Mouse (Mus musculus) left cerebral cortex, adult 9 months (tissue): ENCODE data around the gene Sowahb.
"Not testable (repeated sequence)": the region's sequence is repeated elsewhere in the genome, so short reads cannot be mapped to it uniquely, and the experiment has no call there.

Experiments
- DNase-seq, 2 experiments: peaks; one replicate each; pipeline ENCODE4 v3.0.0; 2022; ENCODE audit warnings: low spot score in 2 of 2

Sowahb gene

DNA sequence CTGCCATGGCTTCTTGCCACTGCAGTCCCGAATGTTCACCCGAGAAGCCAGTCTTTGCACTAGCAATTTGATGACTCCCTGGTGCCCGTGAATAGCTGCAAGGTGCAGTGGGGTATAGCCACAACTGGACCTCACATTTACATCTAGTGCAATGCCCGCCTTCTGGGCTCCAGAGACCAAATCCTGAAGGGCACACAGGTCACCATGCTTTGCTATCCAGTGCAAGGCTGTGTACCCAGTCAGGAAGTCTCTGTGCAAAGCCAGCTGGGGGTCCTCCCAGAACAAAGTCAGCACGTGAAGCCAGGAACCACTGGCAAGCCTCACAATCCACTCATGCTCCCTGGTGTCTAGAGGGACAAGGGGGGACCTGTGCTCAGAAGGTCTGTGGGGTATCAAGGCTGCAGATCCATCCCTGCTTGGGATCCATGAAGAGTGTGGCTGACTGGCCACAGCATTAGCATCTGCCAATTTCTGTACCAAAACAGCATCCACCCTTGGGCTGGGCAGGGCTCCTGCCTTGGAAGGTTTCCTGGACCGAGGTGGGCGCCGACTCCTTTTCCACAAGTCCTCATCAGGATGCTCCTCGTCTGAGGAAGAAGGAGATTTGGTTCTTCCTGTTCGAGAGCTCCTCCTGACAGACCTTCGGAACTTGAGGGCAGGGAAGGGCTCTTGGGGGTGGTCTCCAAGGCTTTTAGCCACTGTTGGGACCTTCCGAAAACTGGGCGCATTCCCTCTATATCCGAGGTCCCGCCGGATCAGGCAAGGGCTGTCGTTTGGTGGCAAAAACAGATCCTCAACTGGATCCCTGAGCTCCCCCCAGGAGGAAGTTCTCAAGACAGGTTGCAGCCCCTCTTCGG lies 1.8 kb downstream of the Sowahb start:
- peak in 1 of 2 experiments; percentile 21 for DNase-seq

- DNase-seq = peak in 1 of 2 experiments; percentile 10
Observed at GRCm38 (mm10) chr5:93042031-93042430, 2.8 kb downstream of the Sowahb start.

DNA sequence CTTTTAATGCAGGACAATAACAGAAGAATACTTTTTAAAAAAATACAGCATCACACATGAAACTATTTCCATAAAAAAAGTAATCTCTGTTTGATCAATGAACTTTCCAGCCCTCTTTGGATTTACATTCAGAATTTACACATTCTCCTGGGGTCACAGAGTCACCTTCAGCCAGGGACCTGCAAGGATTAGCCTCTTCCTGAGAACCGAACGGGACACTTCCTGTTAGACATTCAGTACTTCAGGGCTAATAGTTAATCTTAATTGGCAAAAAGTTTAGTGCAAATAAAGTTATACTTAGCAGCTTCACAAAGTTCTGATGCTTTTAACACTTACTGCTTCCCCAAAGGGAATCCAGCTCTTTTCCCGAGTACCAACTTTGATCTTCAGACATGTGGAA lies 3.5 kb downstream of the Sowahb start:
- DNase-seq = no peak

DNA sequence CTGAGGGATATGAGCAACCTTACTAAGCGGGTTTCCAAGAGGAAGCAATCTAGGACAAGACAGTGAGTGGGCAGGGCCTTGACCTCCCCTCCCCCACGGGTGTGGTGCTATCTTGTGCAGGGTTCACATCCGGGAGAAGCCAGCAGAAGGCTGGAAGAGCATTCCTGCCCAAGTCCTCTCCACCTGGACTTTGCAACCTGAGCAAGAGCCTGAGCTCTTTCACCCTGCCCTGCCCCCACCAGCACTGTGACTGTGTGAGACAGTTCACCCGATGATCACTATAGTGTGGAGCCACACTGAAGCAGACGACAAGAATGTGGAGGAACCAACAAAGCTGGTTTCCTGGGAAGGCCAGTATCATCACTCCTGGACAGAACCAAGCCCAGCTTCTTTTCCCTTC lies 4.7 kb downstream of the Sowahb start:
- no peak for DNase-seq

DNA sequence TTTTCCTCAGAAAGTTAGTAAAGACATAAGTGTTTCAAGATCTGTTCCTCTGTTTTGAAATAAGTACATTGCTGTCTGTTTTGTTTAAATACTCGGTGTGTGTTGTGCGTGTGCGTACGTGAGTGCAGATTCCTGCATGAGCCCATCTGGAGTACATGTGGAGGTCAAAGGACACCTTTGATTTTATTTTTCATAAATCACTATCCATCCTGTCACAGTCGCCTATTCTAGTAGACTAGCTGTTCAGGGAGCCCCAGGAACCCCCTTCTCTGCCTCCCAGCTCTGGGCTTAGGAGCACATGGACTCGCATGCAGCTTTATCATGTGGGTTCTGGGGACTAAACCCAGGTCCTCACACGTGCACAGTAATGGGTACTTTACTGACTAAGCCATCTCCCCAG lies 8.6 kb downstream of the Sowahb start:
- DNase-seq = no peak

DNA sequence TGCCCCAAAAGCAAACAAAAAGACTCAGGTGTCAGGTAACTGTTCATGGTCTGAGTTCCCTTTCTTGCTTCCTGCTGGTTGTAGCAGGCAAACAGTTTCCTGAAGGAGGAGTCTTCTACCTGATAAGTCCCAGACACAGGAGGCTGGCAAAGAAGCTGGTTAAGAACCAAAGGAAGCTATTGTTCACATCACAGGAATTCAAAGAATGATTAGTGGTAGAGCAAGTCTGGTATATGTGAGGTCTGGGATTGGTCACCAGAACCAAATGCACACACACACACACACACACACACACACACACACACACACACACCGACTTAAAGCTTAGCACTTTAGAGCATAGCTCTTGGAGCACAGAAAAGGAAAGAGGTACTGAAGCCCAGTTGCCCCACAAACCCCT lies 9.5 kb downstream of the Sowahb start:
- no peak for DNase-seq

GRCm38 (mm10) chr5:93033087-93033870 lies 11.5 kb downstream of the Sowahb start:
- no peak for DNase-seq

GRCm38 (mm10) chr5:93032621-93033020 lies 12.2 kb downstream of the Sowahb start:
- no peak for DNase-seq

DNA sequence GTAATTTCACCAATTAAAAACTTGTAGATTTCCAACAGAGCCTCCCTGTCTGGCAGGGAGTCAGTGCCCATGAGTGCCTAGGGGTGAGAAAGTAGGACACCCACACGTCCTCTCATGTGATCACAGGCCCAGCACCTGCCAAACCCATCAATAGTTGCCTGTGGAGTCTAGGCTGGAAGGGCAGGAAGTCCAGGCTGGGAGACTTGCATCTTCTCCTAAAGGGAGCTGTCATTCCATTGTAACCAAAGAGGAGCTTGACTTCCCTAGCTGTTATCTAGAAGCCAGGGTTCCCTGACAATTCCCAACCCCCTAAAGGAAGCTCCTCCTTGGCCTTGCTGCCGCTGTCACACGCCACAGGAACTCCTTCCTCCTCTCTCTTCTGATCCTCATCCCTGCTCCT lies 14.0 kb downstream of the Sowahb start:
- no peak for DNase-seq

GRCm38 (mm10) chr5:93030411-93030810 lies 14.4 kb downstream of the Sowahb start:
- DNase-seq = no peak

DNA sequence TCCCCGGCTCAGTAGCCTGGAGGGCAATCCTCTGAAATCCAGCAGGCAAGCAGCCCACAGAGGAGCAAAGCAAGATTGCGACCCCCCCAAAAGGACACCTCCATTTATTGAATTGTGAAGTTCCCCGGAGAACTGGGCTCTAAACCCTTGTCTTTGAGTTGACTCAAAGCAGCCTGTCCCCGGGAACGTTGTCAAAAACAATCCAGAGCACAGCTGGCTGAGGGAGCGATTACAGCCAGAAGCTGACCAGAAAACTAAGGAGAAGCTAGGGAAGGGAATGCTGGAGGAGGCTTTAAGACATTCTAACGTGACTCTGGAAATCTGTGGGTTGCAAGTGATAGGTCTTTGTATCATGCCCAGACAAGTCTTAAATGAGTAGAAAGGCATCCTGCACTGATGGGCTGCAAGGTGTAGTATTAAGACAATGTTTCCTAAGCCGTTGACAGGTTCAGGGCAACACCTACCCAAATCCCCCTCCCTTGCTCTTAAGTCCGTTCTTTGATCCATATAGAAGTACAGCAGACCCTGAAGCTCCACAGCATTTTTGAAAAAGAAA lies 17.6 kb downstream of the Sowahb start:
- no peak for DNase-seq

GRCm38 (mm10) chr5:93026437-93027119 lies 18.2 kb downstream of the Sowahb start:
- no peak for DNase-seq

DNA sequence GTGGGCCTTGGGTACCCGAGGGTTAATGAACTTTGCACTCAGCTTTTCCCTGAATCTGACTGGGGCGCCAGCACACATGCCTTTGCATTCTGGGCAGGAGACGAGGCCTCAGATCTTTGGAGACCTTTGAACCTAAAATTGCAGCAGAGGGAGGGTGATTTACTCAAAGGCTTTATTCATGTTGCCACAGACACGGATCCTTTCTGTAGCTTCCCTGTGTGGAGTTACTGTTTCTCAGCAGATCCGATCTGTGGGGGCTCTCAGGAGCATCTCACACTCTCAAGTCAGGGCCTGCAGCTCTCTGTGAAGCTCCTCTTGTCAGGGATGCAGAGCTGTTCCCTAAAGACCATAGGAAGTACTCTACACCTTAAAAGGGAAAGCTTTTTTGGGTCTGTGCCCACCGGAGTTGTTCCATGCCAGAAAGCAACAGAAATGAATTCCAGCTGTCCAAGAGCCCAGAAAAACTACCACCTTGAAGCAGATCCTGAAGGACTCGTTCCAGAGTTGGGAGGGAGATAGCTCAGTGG lies 20.0 kb downstream of the Sowahb start:
- DNase-seq = peak in 1 of 2 experiments; percentile 51

DNA sequence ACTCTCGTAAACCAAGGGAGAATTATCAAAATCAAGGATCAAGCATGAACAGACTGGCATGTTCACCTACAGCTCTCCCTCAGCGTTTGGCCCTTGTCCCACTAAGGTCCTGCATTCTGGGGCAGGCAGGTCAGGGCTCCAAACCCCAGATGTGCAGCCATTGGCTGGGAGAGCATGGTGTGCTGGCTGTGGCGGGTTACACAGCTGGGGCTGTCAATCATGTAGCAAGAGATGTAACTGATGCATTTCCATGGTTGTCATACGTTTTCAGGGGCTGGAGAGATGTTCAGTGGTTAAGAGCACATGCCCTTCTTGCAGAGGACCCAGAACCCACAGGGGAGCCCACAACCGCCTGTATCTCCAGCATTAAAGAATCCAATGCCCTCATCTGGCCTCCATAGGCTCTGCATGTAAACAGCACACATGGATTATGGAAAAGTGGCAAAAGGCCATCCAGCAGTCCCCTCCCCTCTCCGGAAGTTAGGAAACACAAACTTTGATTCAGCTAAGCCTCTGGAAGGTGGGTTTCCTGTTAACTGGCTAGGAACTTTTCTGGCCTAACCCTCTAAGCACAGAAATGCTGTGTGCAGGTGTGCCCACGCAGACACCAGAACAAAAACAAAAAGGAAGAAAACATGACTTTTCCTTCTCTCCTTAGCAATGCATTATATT lies 22.6 kb downstream of the Sowahb start:
- DNase-seq = no peak

GRCm38 (mm10) chr5:93020024-93020666 lies 24.7 kb downstream of the Sowahb start:
- DNase-seq = no peak

DNA sequence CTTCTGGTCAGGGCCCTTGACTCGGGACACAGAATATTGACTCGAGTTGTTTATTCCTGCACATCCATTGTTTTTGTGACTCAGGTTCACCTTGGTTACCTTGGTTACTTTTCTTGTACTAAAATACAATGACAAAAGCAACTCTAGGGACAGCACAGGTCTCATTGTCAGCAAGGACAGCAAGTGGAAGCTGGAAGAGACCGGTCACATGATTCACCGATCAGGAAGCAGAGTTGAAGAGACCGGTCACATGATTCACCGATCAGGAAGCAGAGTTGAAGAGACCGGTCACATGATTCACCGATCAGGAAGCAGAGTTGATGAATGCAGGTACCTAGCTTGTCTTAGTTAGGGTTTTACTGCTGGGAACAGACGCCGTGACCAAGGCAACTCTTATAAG lies 25.6 kb downstream of the Sowahb start:
- not testable (repeated sequence) for DNase-seq

DNA sequence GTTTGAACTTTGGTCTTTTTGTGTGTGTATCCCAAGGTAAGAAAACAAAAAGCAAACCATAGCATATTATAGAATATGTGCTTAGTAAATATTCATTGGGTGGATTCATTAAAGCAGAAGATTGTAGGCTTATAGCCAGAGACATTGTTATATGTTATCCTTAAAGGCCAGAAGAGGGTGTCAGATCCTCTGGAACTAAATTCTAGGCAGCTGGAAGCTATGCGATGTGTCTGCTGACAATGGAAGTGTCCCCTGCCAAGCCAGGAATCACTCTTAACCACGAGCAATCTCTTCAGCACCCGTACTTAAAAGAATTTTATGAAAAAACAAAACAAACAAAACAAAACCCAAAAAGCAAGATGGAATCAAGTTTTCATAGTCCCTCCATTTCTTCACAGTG lies 27.1 kb downstream of the Sowahb start:
- DNase-seq = no peak

- DNase-seq = no peak
Observed at GRCm38 (mm10) chr5:93008256-93008655, 36.6 kb downstream of the Sowahb start.

DNA sequence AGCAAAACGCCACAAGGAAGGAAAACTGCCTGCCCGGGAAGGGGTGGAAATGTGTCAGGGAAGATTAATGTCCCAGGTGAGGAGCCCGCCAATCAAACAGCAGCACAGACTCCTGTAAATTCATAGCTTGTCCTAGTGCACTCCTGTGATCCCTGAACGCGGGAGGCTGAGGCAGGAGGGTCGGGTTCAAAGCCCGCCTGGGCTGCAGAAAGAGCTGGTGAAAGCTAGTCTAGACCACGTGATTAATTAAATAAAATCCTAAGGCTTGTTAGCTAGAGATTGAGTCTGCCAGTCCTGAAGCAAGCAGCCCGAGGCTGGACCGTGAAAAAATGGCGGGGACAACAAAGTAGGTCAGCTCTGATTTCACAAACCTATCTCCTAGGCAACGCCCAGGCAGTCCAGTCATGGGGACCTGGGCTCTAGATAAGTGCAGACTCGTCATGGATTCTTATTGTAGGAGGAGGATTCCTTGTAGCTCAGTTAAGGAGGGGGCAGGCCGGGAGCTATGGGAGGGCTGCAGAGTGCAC lies 38.9 kb downstream of the Sowahb start:
- peak; percentile 18 to 42 for DNase-seq

- peak; percentile 14 to 63 for DNase-seq
Observed at GRCm38 (mm10) chr5:93005229-93005814, 39.5 kb downstream of the Sowahb start.
